Mouse (Mus musculus) lung, postnatal 0 days (tissue): ENCODE results near the gene Polr1e.

Experiments
- CTCF ChIP-seq: IDR thresholded peaks from 2 replicates; pipeline ENCODE4 v1.5.1; 2016; ENCODE audit warnings: antibody characterized with exemption, mild to moderate bottlenecking
- EP300 ChIP-seq: IDR thresholded peaks from 2 replicates; pipeline ENCODE4 v1.6.1; 2016; ENCODE audit warnings: antibody characterized with exemption, mild to moderate bottlenecking, control low read depth

- TF ChIP-seq CTCF (no peak), EP300 (no peak)
Measured at GRCm38 (mm10) chr4:44998071-44998470, 20.3 kb upstream of the Polr1e start.
